Comparison of ENCODE assay signal across 14 mouse cellular contexts in genomic region chr16:26400971-26401370, GRCm38 (mm10). TPM values are rescaled to one million over a fixed set of nuclear protein-coding genes. Genes with fewer than 3 reads are reported as not detected.
A peak's percentile ranks its signal among the peaks of the same experiment; 100 is the strongest.
DNase-seq lines count a peak whose midpoint lies in the region; ATAC-seq and TF ChIP-seq lines count a peak whose summit lies in the region.
"Had no signal": no experiment of that assay in that cellular context is flagged by ENCODE, and none has a peak within 500 bp of the region (broad histone marks: within the 10 kb centered on the region; RNA-seq: fewer than 3 reads in every experiment).

No protein-coding gene starts in this region.

- DNase-seq in hindbrain, postnatal 0 days (ENCODE audit: low spot score), result peak; percentile 15
- DNase-seq in hindbrain, embryonic 14.5 days (ENCODE audit: low spot score), result no peak
- DNase-seq in urinary bladder, postnatal 14 days (ENCODE audit: low spot score), result peak; percentile 35
- no peak for DNase-seq in urinary bladder, postnatal 4 days (ENCODE audit: low spot score in 2 of 2)
- DNase-seq in kidney, adult 9 months, result peak; percentile 88
- DNase-seq: cerebellum, adult 11-12 months; gastrocnemius, postnatal 36 days; heart, postnatal 4 days had no signal

- no peak for TF ChIP-seq CTCF in hindbrain, postnatal 0 days (IDR thresholded peaks at IDR 0.05; ENCODE audit: low read depth)

- WGBS in hindbrain, postnatal 0 days, result 26% methylated on average over 3 of the region's 3 CpGs
- 46% methylated on average over 3 of the region's 3 CpGs for WGBS in hindbrain, embryonic 14.5 days
- 32% methylated on average over 3 of the region's 3 CpGs for WGBS in intestine, embryonic 15.5 days
- 66% methylated on average over 3 of the region's 3 CpGs for WGBS in hindbrain, embryonic 12.5 days

- no peak overlapping the region for H3K27ac ChIP-seq in hindbrain, postnatal 0 days
- H3K27ac ChIP-seq in hindbrain, embryonic 14.5 days, result no peak overlapping the region
- no peak overlapping the region for H3K27ac ChIP-seq in intestine, embryonic 15.5 days
- H3K27ac ChIP-seq in hindbrain, embryonic 12.5 days, result no peak overlapping the region
- H3K27ac ChIP-seq: embryonic facial prominence, embryonic 12.5 days; left cerebral cortex, adult 2 months; liver, embryonic 15.5 days; midbrain, embryonic 15.5 days had no signal

- H3K4me1 ChIP-seq in hindbrain, postnatal 0 days (ENCODE audit: insufficient read depth, low read length), result no peaks in the 10 kb centered on the region
- H3K4me1 ChIP-seq in hindbrain, embryonic 14.5 days (replicated peaks; ENCODE audit: control insufficient read depth, insufficient read depth, low read length), result no peaks in the 10 kb centered on the region
- no peaks in the 10 kb centered on the region for H3K4me1 ChIP-seq in intestine, embryonic 15.5 days (replicated peaks)
- no peaks in the 10 kb centered on the region for H3K4me1 ChIP-seq in hindbrain, embryonic 12.5 days
- H3K4me1 ChIP-seq: liver, embryonic 15.5 days; midbrain, embryonic 15.5 days had no signal

- no peaks in the 10 kb centered on the region for H3K36me3 ChIP-seq in hindbrain, postnatal 0 days (ENCODE audit: insufficient read depth, low read length)
- no peaks in the 10 kb centered on the region for H3K36me3 ChIP-seq in hindbrain, embryonic 14.5 days (replicated peaks; ENCODE audit: control insufficient read depth, insufficient read depth)
- H3K36me3 ChIP-seq in intestine, embryonic 15.5 days, result no peaks in the 10 kb centered on the region
- H3K36me3 ChIP-seq in hindbrain, embryonic 12.5 days, result no peaks in the 10 kb centered on the region
- H3K36me3 ChIP-seq: embryonic facial prominence, embryonic 12.5 days; liver, embryonic 15.5 days; midbrain, embryonic 15.5 days had no signal

- H3K4me2 ChIP-seq in hindbrain, postnatal 0 days (ENCODE audit: low read depth, low read length), result no peak overlapping the region
- H3K4me2 ChIP-seq in hindbrain, embryonic 14.5 days (replicated peaks), result no peak overlapping the region
- no peak overlapping the region for H3K4me2 ChIP-seq in intestine, embryonic 15.5 days (replicated peaks)
- H3K4me2 ChIP-seq in hindbrain, embryonic 12.5 days (replicated peaks), result no peak overlapping the region
- H3K4me2 ChIP-seq: embryonic facial prominence, embryonic 12.5 days; liver, embryonic 15.5 days; midbrain, embryonic 15.5 days had no signal

- H3K4me3 ChIP-seq in hindbrain, postnatal 0 days (ENCODE audit: low read length), result no peak overlapping the region
- no peak overlapping the region for H3K4me3 ChIP-seq in hindbrain, embryonic 14.5 days (replicated peaks; ENCODE audit: low read length)
- no peak overlapping the region for H3K4me3 ChIP-seq in intestine, embryonic 15.5 days (replicated peaks)
- no peak overlapping the region for H3K4me3 ChIP-seq in hindbrain, embryonic 12.5 days
- H3K4me3 ChIP-seq: embryonic facial prominence, embryonic 12.5 days; left cerebral cortex, adult 2 months; liver, embryonic 15.5 days; midbrain, embryonic 15.5 days had no signal

- no peak for ATAC-seq in hindbrain, postnatal 0 days
- ATAC-seq in hindbrain, embryonic 14.5 days (ENCODE audit: low FRiP score), result no peak
- ATAC-seq in intestine, embryonic 15.5 days, result no peak
- ATAC-seq in hindbrain, embryonic 12.5 days (ENCODE audit: low FRiP score), result no peak
- ATAC-seq: midbrain, embryonic 15.5 days had no signal

- H3K9ac ChIP-seq in hindbrain, postnatal 0 days (replicated peaks; ENCODE audit: low read length), result no peak overlapping the region
- H3K9ac ChIP-seq in hindbrain, embryonic 14.5 days, result no peak overlapping the region
- H3K9ac ChIP-seq in intestine, embryonic 15.5 days, result no peak overlapping the region
- H3K9ac ChIP-seq in hindbrain, embryonic 12.5 days, result no peak overlapping the region
- H3K9ac ChIP-seq: embryonic facial prominence, embryonic 12.5 days; liver, embryonic 15.5 days; midbrain, embryonic 15.5 days had no signal

- no peaks in the 10 kb centered on the region for H3K9me3 ChIP-seq in hindbrain, postnatal 0 days (ENCODE audit: low read length)
- H3K9me3 ChIP-seq in hindbrain, embryonic 14.5 days (ENCODE audit: control insufficient read depth, low read length), result no peaks in the 10 kb centered on the region
- H3K9me3 ChIP-seq in intestine, embryonic 15.5 days, result no peaks in the 10 kb centered on the region
- no peaks in the 10 kb centered on the region for H3K9me3 ChIP-seq in hindbrain, embryonic 12.5 days (replicated peaks)
- H3K9me3 ChIP-seq: embryonic facial prominence, embryonic 12.5 days; liver, embryonic 15.5 days; midbrain, embryonic 15.5 days had no signal

- no peaks in the 10 kb centered on the region for H3K27me3 ChIP-seq in hindbrain, postnatal 0 days (ENCODE audit: insufficient read depth, low read length)
- no peaks in the 10 kb centered on the region for H3K27me3 ChIP-seq in hindbrain, embryonic 14.5 days (ENCODE audit: control insufficient read depth, insufficient read depth, low read length)
- H3K27me3 ChIP-seq in intestine, embryonic 15.5 days (replicated peaks), result no peaks in the 10 kb centered on the region
- H3K27me3 ChIP-seq in hindbrain, embryonic 12.5 days, result no peaks in the 10 kb centered on the region
- H3K27me3 ChIP-seq: embryonic facial prominence, embryonic 12.5 days; liver, embryonic 15.5 days; midbrain, embryonic 15.5 days had no signal

RNA-seq across cellular contexts. Expression of gene Cldn1, which starts 29.3 kb away (rescaled TPM):
- total RNA-seq in hindbrain, postnatal 0 days (2014; rRNA removed), result 9.1 and 10.7 TPM in 2 replicates
- polyA plus RNA-seq in hindbrain, postnatal 0 days (2015; fragmentation: Nextera tagmentation; extraction: Ambion mirVana), result 8.8 and 9.0 TPM in 2 replicates
- polyA plus RNA-seq in hindbrain, embryonic 14.5 days (2014; fragmentation: Nextera tagmentation; extraction: Ambion mirVana), result 12.2 and 12.9 TPM in 2 replicates
- polyA plus RNA-seq in intestine, embryonic 15.5 days (2015; fragmentation: Nextera tagmentation; extraction: Ambion mirVana), result 4.1 and 4.2 TPM in 2 replicates
- 8.7 and 10.0 TPM in 2 replicates for polyA plus RNA-seq in hindbrain, embryonic 12.5 days (2016; fragmentation: Nextera tagmentation; extraction: Ambion mirVana)

Comparison
In these comparisons a context has a peak if more than half of its experiments do, and no peak if none do; other contexts are left out.
1. DNase-seq: peak in hindbrain, postnatal 0 days (single experiment), urinary bladder, postnatal 14 days (single experiment) and kidney, adult 9 months (single experiment); none in hindbrain, embryonic 14.5 days (single experiment) and urinary bladder, postnatal 4 days (0 of 2).